Mouse (Mus musculus) kidney, embryonic 14.5 days (tissue): ENCODE measurements around the gene Fam198b. TPM values are rescaled to one million over a fixed set of nuclear protein-coding genes. Genes with fewer than 3 reads are reported as not detected.

Source experiments
- ATAC-seq: fragments of 200-750 bp; cut with Nextera tagmentation; 2 replicates; pipeline ENCODE4 v1.8.0; 2017; ENCODE audit warnings: moderate number of reproducible peaks, mild to moderate bottlenecking, moderate TSS enrichment, moderate library complexity; ENCODE audit not compliant: low FRiP score, low TSS enrichment
- H3K27ac ChIP-seq: fragments of 300-500 bp; sonication (generic); 2 replicates; pipeline ENCODE4 v1.5.1; 2014; ENCODE audit warnings: low read depth, mild to moderate bottlenecking, low read length, moderate library complexity, mixed read lengths
- H3K27me3 ChIP-seq: fragments of 300-500 bp; sonication (generic); 2 replicates; pipeline ENCODE4 v1.6.1; 2014; ENCODE audit warnings: mild to moderate bottlenecking, low read length; ENCODE audit not compliant: control insufficient read depth, insufficient read depth
- H3K36me3 ChIP-seq: fragments of 300-500 bp; sonication (generic); 2 replicates; pipeline ENCODE4 v1.6.1; 2014; ENCODE audit warnings: low read length, mixed read lengths; ENCODE audit not compliant: control insufficient read depth, insufficient read depth
- H3K4me1 ChIP-seq: fragments of 300-500 bp; sonication (generic); 2 replicates; pipeline ENCODE4 v1.6.1; 2014; ENCODE audit warnings: low read length, mixed read lengths; ENCODE audit not compliant: control insufficient read depth, insufficient read depth
- H3K4me2 ChIP-seq: fragments of 300-500 bp; sonication (generic); replicated peaks from 2 replicates; pipeline ENCODE4 v1.6.1; 2014; ENCODE audit warnings: low read depth, mild to moderate bottlenecking, low read length
- H3K4me3 ChIP-seq: fragments of 300-500 bp; sonication (generic); 2 replicates; pipeline ENCODE4 v1.5.1; 2014; ENCODE audit warnings: mild to moderate bottlenecking, low read length
- H3K9ac ChIP-seq: fragments of 300-500 bp; sonication (generic); 2 replicates; pipeline ENCODE4 v1.6.1; 2014; ENCODE audit warnings: low read depth, mild to moderate bottlenecking, low read length, moderate library complexity
- H3K9me3 ChIP-seq: fragments of 300-500 bp; sonication (generic); 2 replicates; pipeline ENCODE4 v1.6.1; 2016; ENCODE audit warnings: low read length; ENCODE audit not compliant: control insufficient read depth
- WGBS: fragments of 180-500 bp; shearing (Covaris S2); extraction: QIAGEN DNeasy Blood & Tissue Kit; methylation state at CpG from one replicate; pipeline ENCODE4 v1.1.7; 2014; 5-methylcytosine and 5-hydroxymethylcytosine counted together
- polyA plus RNA-seq: library from polyadenylated mRNA; unstranded; fragments of >200 nt; fragmentation: Nextera tagmentation; extraction: Ambion mirVana; gene quantifications from 2 replicates; pipeline ENCODE4 v1.2.1, GENCODE M21; 2014

Gene Fam198b
- polyA plus RNA-seq, 1 experiment from 2014 or later: 10.7 TPM

DNA sequence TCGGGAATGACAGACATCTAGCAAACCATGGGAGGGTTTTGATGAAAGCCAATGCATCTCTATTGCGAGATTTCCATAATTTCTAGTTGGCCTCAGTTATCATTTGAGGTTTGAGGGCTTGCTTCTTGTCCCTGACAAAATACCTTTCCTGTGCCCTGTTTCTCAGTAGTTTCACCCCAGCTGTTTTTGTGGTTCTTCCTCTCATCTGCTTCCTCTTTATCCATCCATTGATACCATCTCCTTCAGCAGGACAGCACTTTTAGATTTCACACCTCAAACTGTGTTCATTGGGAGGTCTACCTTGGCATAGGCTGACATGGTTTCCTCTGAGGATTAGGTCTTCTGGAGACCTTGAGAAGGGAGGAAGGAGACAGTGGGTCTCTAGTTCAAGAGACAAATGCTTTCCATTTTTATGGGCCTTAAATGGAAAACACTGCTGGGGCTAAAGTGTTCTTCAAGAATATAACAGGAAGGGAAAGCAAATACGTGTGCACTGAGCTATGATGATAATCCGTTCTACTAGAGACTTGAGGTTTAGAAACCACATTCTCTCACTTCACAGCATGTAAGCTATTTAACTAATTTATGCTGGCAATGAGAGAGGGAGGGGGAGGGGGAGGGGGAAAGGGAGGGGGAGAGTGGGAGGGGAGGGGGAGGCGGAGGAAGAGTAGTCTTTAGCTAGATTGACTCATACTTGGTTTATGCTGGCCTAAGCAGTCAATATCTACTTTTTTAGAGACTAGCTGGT is 41.8 kb downstream of the Fam198b start:
- ATAC-seq: no peak
- 73% methylated on average over 5 of the region's 5 CpGs for WGBS

DNA sequence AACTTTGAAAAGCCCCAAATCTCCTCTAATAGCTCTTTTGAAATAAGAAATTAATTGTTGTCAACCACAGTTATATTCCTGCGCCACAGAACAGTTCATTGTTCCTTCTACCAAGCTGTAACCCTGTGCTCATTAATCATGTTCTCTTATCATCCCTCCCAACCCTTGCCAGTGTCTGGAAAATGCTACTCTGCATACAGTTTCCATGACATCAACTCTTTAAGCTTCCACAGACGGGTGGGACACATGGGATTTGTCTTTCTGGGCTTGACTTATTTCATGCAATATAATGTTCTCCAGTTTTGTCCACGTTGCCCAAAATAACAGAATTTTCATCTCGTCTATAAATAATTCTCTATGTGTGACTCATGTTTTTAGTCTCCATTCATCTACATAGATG is 42.7 kb downstream of the Fam198b start:
- Histone ChIP-seq H3K9me3 (no peaks in the 10 kb centered on the region), H3K27ac (no peak overlapping the region), H3K4me3 (no peak overlapping the region), H3K4me1 (no peaks in the 10 kb centered on the region), H3K36me3 (no peaks in the 10 kb centered on the region), H3K27me3 (no peaks in the 10 kb centered on the region), H3K9ac (no peak overlapping the region), H3K4me2 (no peak overlapping the region)
- no peak for ATAC-seq
- 50% methylated on average over 4 of the region's 4 CpGs for WGBS

More for the DNA sequence above, 41.8 kb downstream of the Fam198b start:
- H3K27ac ChIP-seq: no peak overlapping the region
- H3K4me2 ChIP-seq: no peak overlapping the region
- no peaks in the 10 kb centered on the region for H3K36me3 ChIP-seq
- no peaks in the 10 kb centered on the region for H3K4me1 ChIP-seq
- H3K9ac ChIP-seq: no peak overlapping the region
- no peak overlapping the region for H3K4me3 ChIP-seq
- no peaks in the 10 kb centered on the region for H3K27me3 ChIP-seq
- no peaks in the 10 kb centered on the region for H3K9me3 ChIP-seq

DNA sequence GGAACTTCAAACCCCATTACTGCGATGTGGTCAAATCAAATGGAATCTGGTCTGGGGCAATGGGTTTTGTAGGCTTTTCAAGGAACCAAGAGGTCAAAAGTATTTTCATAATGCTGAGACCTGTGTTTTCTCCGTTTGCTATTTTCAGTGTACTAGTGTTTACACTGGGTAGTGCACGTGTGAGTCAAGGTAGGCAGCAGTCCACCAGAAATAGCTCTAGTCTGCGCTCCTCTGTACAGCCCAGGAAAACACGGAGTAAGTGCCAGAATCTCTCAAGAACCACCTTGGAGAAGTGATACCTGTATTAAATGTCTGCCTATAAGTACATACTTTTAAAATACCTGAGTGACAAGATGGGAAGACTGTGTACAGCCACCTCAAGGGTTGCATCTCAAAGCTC is 44.1 kb downstream of the Fam198b start:
- Histone ChIP-seq H3K27ac (no peak overlapping the region), H3K4me1 (no peaks in the 10 kb centered on the region), H3K27me3 (no peaks in the 10 kb centered on the region), H3K9me3 (no peaks in the 10 kb centered on the region), H3K4me3 (no peak overlapping the region), H3K4me2 (no peak overlapping the region), H3K36me3 (no peaks in the 10 kb centered on the region), H3K9ac (no peak overlapping the region)
- 86% methylated on average over 5 of the region's 5 CpGs for WGBS
- ATAC-seq: no peak

DNA sequence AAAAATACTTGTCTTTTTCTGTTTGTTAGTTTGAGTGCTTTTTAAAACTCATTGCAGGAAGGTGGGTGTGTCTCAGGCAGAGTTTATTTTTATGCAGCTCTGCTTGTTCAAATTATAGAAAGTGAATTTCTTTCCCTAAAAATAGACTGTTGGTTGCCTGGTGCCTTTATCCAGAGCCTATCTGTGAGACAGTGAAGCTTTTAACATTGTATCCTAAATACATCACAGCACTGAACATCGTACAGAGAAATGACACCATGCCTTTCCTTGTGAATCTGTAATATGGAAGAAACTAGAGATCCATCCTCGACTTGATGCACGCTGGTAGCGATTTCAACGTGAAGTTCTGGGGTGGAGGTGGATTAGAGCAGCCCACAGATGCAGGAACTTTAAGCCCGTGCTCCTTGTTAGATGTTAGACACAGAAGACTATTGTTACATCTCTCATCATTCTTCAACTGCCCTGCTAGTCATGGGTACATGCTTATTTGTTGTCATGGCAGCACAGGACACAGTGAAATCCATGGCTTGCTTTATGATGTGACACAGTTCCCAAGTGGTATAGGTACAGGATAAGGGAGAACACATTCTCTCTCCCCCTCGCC is 45.9 kb downstream of the Fam198b start:
- no peaks in the 10 kb centered on the region for H3K9me3 ChIP-seq
- 70% methylated on average over 7 of the region's 7 CpGs for WGBS
- H3K27me3 ChIP-seq: no peaks in the 10 kb centered on the region
- H3K27ac ChIP-seq: no peak overlapping the region
- H3K4me3 ChIP-seq: no peak overlapping the region
- H3K36me3 ChIP-seq: no peaks in the 10 kb centered on the region
- H3K4me1 ChIP-seq: no peaks in the 10 kb centered on the region
- no peak for ATAC-seq
- no peak overlapping the region for H3K4me2 ChIP-seq
- no peak overlapping the region for H3K9ac ChIP-seq

DNA sequence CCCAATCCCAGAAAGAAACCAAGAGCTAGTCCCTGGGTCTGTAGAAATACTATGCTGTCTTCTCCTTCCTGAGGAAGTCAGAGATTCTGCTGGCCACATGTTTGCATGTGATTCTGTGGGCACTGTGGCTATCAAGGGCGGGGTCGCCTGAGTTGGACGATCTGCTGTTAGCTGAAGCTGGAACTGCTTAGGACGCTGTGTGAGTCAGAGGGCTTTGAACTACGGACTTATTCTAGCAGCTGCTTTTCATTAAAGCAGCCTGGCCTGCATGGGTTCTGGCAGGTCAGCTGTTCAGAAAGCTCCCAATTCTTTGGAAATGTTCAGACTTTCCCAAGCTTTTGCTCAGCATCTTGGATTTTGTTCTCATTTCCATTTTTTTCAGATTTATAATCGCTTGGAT is 51.9 kb downstream of the Fam198b start:
- H3K27me3 ChIP-seq: no peaks in the 10 kb centered on the region
- H3K4me3 ChIP-seq: no peak overlapping the region
- 60% methylated on average over 6 of the region's 6 CpGs for WGBS
- no peak overlapping the region for H3K27ac ChIP-seq
- ATAC-seq: no peak
- H3K4me2 ChIP-seq: no peak overlapping the region
- H3K9ac ChIP-seq: no peak overlapping the region
- no peaks in the 10 kb centered on the region for H3K9me3 ChIP-seq
- no peaks in the 10 kb centered on the region for H3K4me1 ChIP-seq
- no peaks in the 10 kb centered on the region for H3K36me3 ChIP-seq

DNA sequence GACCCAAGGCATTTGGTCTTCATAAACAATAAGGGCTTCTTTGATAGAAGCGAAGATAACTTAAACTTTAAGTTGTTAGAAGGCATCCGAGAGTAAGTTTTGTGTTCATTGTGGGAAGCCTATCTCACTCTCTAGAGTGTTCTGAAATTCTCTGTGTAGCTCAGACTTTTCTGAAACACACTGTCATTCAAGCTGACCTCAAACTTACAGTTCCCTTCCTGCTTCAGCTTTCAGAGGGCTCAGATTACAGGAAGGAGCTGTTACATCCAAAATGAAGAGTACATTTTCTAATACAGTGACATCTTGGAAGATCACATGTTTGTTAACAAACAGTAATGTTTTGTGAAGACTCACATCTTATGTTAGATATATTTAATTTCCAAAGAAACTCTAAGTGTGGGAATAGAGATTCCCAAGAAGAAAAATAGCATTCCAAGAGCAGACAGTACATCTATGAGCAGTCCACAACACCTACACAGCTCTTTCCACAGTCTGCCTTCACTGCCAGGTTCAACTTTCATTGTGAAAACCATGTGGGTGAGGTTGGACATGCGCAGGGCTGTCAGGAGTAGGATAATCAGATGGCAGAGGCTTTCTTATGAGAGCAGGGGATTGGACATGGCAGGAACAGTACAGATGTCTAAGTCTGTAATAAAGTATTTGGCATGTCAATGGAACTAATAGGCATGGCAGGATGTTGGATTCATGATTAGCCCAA is 52.6 kb downstream of the Fam198b start:
- Histone ChIP-seq H3K27ac (no peak overlapping the region), H3K36me3 (no peaks in the 10 kb centered on the region), H3K4me3 (no peak overlapping the region), H3K4me1 (no peaks in the 10 kb centered on the region), H3K4me2 (no peak overlapping the region), H3K9ac (no peak overlapping the region), H3K27me3 (no peaks in the 10 kb centered on the region), H3K9me3 (no peaks in the 10 kb centered on the region)
- ATAC-seq: no peak
- 83% methylated on average over 3 of the region's 3 CpGs for WGBS

DNA sequence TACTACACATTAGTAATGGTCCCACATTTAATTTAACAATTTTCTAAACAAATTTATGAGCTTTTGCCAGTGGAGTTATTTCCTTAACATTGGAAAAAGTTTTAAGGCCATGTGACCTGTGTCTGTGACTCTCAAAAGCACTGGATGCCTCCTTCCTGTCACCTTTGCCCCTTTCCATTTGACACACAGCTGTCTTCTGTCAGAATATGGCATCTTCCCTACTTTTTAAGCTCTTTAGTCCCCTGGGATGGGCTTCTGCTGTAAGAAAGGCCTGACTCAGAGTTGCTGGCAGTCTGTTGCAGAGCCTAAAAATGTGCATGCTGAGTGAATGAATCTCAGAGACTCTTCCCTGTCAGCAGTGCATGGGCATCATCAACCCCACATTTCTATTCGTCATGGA is 63.4 kb downstream of the Fam198b start:
- 38% methylated on average over 1 of the region's 1 CpGs for WGBS
- Histone ChIP-seq H3K4me2 (no peak overlapping the region), H3K27ac (no peak overlapping the region), H3K27me3 (no peaks in the 10 kb centered on the region), H3K4me1 (no peaks in the 10 kb centered on the region), H3K4me3 (no peak overlapping the region), H3K9me3 (no peaks in the 10 kb centered on the region), H3K36me3 (no peaks in the 10 kb centered on the region), H3K9ac (no peak overlapping the region)
- no peak for ATAC-seq

DNA sequence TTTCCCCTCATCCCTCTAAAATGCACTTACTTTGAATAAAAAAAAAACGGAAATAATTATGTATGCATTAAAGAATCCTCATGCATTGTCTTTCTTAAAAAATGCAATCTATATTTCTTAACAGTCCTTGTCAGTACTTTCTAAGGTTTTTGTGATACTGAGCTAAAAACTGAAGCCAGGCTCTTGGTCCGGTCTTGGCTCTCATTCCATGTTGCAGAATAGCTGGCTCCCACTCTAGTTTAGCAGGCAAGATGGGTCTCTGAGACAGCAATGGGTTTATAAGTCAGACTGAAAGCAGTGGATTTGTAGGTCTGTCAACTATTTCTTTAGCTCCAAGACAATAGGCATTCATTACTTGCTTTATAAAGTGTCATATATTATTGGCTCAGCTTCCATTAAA is 63.8 kb downstream of the Fam198b start:
- H3K4me1 ChIP-seq: no peaks in the 10 kb centered on the region
- no peak overlapping the region for H3K4me2 ChIP-seq
- no peak overlapping the region for H3K4me3 ChIP-seq
- 75% methylated on average over 2 of the region's 2 CpGs for WGBS
- no peaks in the 10 kb centered on the region for H3K36me3 ChIP-seq
- no peak for ATAC-seq
- no peaks in the 10 kb centered on the region for H3K27me3 ChIP-seq
- no peak overlapping the region for H3K27ac ChIP-seq
- H3K9ac ChIP-seq: no peak overlapping the region
- H3K9me3 ChIP-seq: no peaks in the 10 kb centered on the region

DNA sequence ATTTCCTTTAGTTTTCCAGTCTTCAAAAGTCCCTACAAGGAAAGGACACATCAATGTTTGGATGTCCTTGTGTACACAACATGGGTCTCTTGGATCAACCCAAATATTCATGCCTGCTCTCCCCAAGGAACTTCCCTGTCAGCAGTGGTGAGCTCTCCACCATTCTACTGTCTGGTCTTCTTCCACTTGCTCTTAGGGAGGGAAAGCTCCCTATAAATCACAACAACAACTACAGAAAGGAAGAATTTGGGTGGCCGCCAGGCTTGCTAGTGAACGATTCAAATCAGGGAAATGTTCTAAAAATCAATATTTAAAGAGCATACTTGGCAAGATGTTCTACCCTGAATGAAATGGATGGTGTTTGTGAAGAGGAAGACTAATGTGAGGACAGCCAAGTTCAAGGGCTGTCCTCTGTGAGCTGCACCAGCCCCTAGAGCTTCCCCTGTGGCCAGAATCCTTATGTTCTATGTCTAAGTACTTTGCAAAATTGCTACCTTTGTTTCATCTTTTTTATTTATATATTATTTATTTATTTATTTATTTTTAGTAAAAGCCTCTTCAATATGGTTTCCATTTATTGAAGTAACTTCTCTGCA is 68.9 kb downstream of the Fam198b start:
- Histone ChIP-seq H3K4me2 (no peak overlapping the region), H3K9ac (no peak overlapping the region), H3K36me3 (no peaks in the 10 kb centered on the region), H3K27ac (no peak overlapping the region), H3K9me3 (no peaks in the 10 kb centered on the region), H3K4me3 (no peak overlapping the region), H3K4me1 (no peaks in the 10 kb centered on the region), H3K27me3 (no peaks in the 10 kb centered on the region)
- ATAC-seq: no peak
- 56% methylated on average over 2 of the region's 2 CpGs for WGBS
